Mouse (Mus musculus) kidney, embryonic 16.5 days (tissue): ENCODE data around the gene Elmo2. TPM values are rescaled to one million over a fixed set of nuclear protein-coding genes. Genes with fewer than 3 reads are reported as not detected.

Experiments
- ATAC-seq: fragments of 200-750 bp; cut with Nextera tagmentation; 2 replicates; pipeline ENCODE4 v1.8.0; 2017; ENCODE audit warnings: moderate TSS enrichment; ENCODE audit not compliant: low FRiP score, low TSS enrichment
- H3K27ac ChIP-seq: fragments of 300-500 bp; sonication (generic); 2 replicates; pipeline ENCODE4 v1.5.1; 2014; ENCODE audit warnings: low read length
- H3K27me3 ChIP-seq: fragments of 300-500 bp; sonication (generic); 2 replicates; pipeline ENCODE4 v1.6.1; 2014; ENCODE audit warnings: low read length, control low read depth, mixed read lengths; ENCODE audit not compliant: insufficient read depth
- H3K36me3 ChIP-seq: fragments of 300-500 bp; sonication (generic); 2 replicates; pipeline ENCODE4 v1.6.1; 2014; ENCODE audit warnings: low read length, control low read depth, mixed read lengths; ENCODE audit not compliant: insufficient read depth
- H3K4me1 ChIP-seq: fragments of 300-500 bp; sonication (generic); 2 replicates; pipeline ENCODE4 v1.6.1; 2014; ENCODE audit warnings: low read length, control low read depth, mixed read lengths; ENCODE audit not compliant: insufficient read depth
- H3K4me2 ChIP-seq: fragments of 300-500 bp; sonication (generic); replicated peaks from 2 replicates; pipeline ENCODE4 v1.6.1; 2014; ENCODE audit warnings: low read depth, low read length
- H3K4me3 ChIP-seq: fragments of 300-500 bp; sonication (generic); 2 replicates; pipeline ENCODE4 v1.5.1; 2014; ENCODE audit warnings: mild to moderate bottlenecking, low read length
- H3K9ac ChIP-seq: fragments of 300-500 bp; sonication (generic); replicated peaks from 2 replicates; pipeline ENCODE4 v1.6.1; 2014; ENCODE audit warnings: low read length
- H3K9me3 ChIP-seq: fragments of 300-500 bp; sonication (generic); 2 replicates; pipeline ENCODE4 v1.6.1; 2016; ENCODE audit warnings: low read length, control low read depth
- WGBS: fragments of 180-500 bp; shearing (Covaris S2); extraction: QIAGEN DNeasy Blood & Tissue Kit; methylation state at CpG from one replicate; pipeline ENCODE4 v1.1.7; 2014; 5-methylcytosine and 5-hydroxymethylcytosine counted together
- polyA plus RNA-seq: library from polyadenylated mRNA; unstranded; fragments of >200 nt; fragmentation: Nextera tagmentation; extraction: Ambion mirVana; gene quantifications from 2 replicates; pipeline ENCODE4 v1.2.1, GENCODE M21; 2015

The Elmo2 gene
- polyA plus RNA-seq, 1 experiment from 2014 or later, result 88.4 TPM

DNA sequence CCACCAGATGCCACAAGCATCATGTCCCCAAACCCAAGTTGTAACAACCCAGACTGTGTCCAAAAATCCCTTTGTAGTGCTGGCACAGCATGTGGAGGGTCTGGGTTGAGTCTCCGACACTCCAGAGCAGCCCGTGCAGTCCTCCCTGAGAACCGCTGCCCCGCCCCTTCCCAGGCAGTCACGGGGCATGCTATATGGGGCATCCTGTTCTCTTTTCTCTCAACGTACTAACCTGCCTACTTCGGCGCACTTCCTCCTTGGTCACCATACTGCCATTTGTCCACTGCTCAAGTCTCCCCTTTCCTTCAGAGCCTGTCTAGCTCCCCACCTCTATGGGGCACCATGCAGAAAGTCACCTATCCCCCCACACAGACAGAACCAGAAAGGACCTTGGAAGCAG, 40.7 kb downstream of the Elmo2 start:
- no peaks in the 10 kb centered on the region for H3K27me3 ChIP-seq
- peaks cover 9% of the 10 kb centered on the region for H3K36me3 ChIP-seq
- no peak overlapping the region for H3K4me3 ChIP-seq
- H3K4me1 ChIP-seq, result peaks cover 22% of the 10 kb centered on the region
- H3K4me2 ChIP-seq, result no peak overlapping the region
- H3K9ac ChIP-seq, result no peak overlapping the region
- 83% methylated on average over 8 of the region's 8 CpGs for WGBS
- ATAC-seq, result no peak
- no peaks in the 10 kb centered on the region for H3K9me3 ChIP-seq
- no peak overlapping the region for H3K27ac ChIP-seq

DNA sequence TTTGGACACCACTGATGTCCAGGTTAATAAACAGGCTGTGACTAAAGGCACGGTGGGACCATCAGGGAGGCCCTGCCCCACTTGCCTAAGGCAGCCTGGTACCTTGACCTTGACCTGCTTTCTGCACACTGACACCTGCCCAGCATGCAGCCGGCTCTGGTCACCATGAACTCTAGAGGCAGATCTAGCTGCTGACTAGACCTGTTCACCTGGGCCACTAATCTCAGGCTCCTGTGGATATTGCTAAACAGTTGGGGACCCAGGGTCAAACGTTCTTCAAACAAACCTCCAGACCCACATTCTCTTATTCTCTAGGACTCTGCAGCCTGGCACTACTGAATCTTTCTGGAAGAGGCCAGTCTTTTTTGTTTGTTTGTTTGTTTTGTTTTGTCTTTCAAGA, 41.2 kb downstream of the Elmo2 start:
- WGBS, result 81% methylated on average over 3 of the region's 3 CpGs
- no peak for ATAC-seq

DNA sequence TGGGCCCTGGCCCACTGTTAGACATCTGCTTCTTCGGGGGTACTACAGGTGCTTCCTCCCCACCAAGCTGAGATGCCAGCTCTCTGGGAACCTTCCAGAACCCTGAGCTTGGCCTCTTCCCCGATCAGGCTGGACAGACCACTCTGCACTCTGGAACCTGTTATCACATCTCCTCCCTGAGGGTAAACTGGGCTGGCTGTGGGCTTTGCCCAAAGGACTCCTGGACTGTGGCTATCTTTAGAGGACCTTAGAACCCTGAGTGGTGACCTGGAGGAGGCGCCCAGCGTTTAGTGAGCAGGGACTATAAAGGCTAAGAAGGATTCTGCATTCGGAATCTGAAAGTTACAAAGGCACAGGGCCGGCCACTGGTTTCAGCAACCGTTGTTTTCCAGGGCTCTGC, 41.9 kb downstream of the Elmo2 start:
- Histone ChIP-seq H3K4me2 (no peak overlapping the region), H3K36me3 (no peaks in the 10 kb centered on the region), H3K4me1 (peaks cover 22% of the 10 kb centered on the region), H3K4me3 (no peak overlapping the region), H3K9ac (no peak overlapping the region), H3K9me3 (no peaks in the 10 kb centered on the region), H3K27me3 (no peaks in the 10 kb centered on the region), H3K27ac (no peak overlapping the region)
- no peak for ATAC-seq
- 84% methylated on average over 7 of the region's 7 CpGs for WGBS

More for the DNA sequence above, 41.2 kb downstream of the Elmo2 start:
- Histone ChIP-seq H3K4me1 (peaks cover 22% of the 10 kb centered on the region), H3K4me3 (no peak overlapping the region), H3K27ac (no peak overlapping the region), H3K27me3 (no peaks in the 10 kb centered on the region), H3K9me3 (no peaks in the 10 kb centered on the region), H3K9ac (no peak overlapping the region), H3K36me3 (peaks cover 5% of the 10 kb centered on the region), H3K4me2 (no peak overlapping the region)

DNA sequence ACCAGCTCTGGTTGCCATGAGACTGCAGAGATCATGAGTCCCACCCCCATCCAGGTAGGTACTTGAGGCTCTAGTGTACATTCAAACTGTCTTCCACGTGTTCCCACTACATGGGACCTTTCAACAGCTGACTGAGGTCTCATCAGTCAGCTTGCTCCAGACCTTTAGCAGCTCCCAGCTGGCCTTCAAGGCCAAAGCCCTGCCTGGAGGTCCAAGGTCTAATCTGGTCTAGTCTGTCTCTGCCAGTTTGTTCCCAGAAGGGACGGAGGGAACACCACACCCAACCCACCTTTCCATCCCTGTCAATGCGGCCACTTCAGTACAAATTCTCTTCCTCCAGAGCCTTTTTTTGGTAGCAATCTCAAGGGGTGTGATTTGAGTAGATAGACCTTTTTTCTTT, 42.6 kb downstream of the Elmo2 start:
- Histone ChIP-seq H3K9me3 (no peaks in the 10 kb centered on the region), H3K9ac (no peak overlapping the region), H3K4me2 (no peak overlapping the region), H3K27me3 (no peaks in the 10 kb centered on the region), H3K27ac (no peak overlapping the region), H3K4me1 (peaks cover 19% of the 10 kb centered on the region), H3K36me3 (no peaks in the 10 kb centered on the region), H3K4me3 (no peak overlapping the region)
- no peak for ATAC-seq
- 89% methylated on average over 3 of the region's 3 CpGs for WGBS

DNA sequence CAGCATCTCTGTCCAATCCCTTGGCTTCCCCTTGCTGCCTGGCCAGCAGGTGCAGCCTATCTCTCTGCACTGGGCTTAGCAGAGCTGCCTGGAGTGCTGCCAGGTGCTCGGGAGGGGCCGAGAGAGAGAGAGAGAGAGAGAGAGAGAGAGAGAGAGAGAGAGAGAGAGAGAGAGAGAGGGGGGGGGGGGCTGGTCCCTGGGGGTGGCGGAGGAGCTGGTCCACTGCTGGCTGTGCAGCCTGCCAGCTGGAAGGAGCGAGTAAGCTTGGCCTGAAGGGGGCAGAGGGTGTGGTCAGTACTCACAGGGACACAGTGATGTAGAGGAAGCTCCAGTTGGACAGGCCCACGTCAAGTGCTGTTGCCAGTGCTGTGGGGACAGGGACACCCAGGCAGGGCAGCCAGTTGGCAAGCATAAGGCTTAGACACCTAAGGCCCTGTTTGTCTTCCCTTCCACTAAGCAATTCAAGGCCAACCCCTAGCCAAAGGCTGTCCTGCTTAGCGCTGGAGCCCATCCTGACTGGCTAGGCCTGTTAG, 44.4 kb downstream of the Elmo2 start:
- Histone ChIP-seq H3K4me1 (peaks cover 8% of the 10 kb centered on the region), H3K9ac (no peak overlapping the region), H3K27ac (no peak overlapping the region), H3K27me3 (no peaks in the 10 kb centered on the region), H3K9me3 (no peaks in the 10 kb centered on the region), H3K4me3 (no peak overlapping the region), H3K36me3 (peaks cover 11% of the 10 kb centered on the region), H3K4me2 (no peak overlapping the region)
- 63% methylated on average over 4 of the region's 6 CpGs for whole genome bisulfite sequencing
- ATAC-seq, result no peak

DNA sequence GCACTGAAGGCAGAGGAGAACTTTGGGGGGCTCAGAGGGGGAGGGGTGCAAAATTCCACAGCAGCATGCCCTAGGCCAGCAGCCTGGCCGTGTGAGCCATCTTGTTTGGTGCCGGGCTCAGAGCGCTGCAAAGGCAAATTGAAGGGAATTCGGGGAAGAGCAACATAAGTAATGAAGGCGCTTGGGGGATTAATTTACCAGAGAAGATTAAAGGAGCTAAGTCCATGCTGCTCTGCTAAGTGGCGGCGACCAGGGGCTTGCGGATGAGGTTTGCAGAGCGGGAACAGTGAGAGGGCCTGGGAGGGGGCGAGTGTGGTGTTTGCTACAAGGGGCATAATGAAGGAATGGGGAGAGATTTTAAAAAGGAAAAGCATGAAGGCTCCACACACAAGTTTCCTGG, 46.9 kb downstream of the Elmo2 start:
- 62% methylated on average over 10 of the region's 10 CpGs for WGBS
- no peak overlapping the region for H3K27ac ChIP-seq
- no peak overlapping the region for H3K9ac ChIP-seq
- 0 out of 2 replicates have a peak, but pooled peaks cover under 1% of the 10 kb centered on the region for H3K27me3 ChIP-seq
- no peaks in the 10 kb centered on the region for H3K9me3 ChIP-seq
- H3K4me2 ChIP-seq, result no peak overlapping the region
- peaks cover 16% of the 10 kb centered on the region for H3K36me3 ChIP-seq
- ATAC-seq, result no peak
- H3K4me1 ChIP-seq, result peaks cover 13% of the 10 kb centered on the region
- no peak overlapping the region for H3K4me3 ChIP-seq

DNA sequence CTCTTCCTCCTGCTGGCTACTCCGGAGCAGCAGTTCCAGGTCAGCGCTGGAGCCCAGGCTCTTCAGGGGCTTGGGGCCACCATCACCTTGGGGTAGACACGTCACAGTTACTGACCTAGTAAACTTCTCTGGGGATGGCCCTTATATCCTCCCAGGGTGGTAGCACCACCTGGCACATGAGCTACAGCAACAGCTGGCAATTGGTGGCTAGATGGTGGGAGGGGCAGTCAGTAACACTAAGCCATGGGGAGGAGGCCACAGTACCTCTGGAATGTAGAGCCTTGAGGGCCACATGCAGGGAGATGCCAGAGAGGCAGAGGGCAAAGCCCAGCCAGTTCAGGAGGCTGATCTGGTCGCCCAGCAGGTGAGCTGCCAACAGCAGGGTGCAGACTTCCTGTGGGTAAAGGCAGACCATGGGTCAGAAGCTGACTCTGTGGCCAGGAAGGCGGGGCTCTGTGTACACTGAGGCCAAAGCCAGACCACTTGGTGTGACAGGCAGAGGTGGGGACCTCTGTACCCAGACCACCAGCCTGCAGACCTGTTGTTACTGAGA, 49.0 kb downstream of the Elmo2 start:
- peaks cover 13% of the 10 kb centered on the region for H3K4me1 ChIP-seq
- H3K9ac ChIP-seq, result no peak overlapping the region
- 83% methylated on average over 5 of the region's 5 CpGs for WGBS
- H3K36me3 ChIP-seq, result peaks cover 16% of the 10 kb centered on the region
- 0 out of 2 replicates have a peak, but pooled peaks cover 4% of the 10 kb centered on the region for H3K27me3 ChIP-seq
- H3K9me3 ChIP-seq, result no peaks in the 10 kb centered on the region
- H3K27ac ChIP-seq, result no peak overlapping the region
- no peak for ATAC-seq
- H3K4me2 ChIP-seq, result no peak overlapping the region
- H3K4me3 ChIP-seq, result no peak overlapping the region

DNA sequence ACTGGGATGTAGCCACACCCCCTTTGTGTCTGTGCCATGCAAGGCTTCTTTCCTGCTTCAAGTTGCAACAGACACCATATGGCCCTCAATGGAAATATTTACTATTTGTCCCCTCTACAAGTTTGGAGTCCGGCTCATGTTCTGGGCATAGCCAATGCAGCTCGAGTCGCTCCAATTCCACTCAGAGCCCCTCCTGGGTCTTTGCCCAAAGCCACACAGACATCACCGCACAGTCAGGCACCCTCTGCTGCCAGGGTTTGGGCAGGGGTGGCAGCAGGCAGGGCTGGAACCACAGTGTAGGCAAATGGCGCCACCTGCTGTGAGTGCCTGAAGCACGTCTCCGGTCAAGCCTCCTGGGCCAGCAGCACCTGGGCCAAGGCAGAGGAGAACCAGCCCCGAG, 50.5 kb downstream of the Elmo2 start:
- Histone ChIP-seq H3K36me3 (peaks cover 16% of the 10 kb centered on the region), H3K27me3 (0 out of 2 replicates have a peak, but pooled peaks cover 4% of the 10 kb centered on the region), H3K4me1 (peaks cover 17% of the 10 kb centered on the region), H3K4me3 (no peak overlapping the region), H3K9ac (no peak overlapping the region), H3K4me2 (no peak overlapping the region), H3K9me3 (no peaks in the 10 kb centered on the region), H3K27ac (no peak overlapping the region)
- WGBS, result 18% methylated on average over 8 of the region's 8 CpGs
- peak; percentile 75 for ATAC-seq

DNA sequence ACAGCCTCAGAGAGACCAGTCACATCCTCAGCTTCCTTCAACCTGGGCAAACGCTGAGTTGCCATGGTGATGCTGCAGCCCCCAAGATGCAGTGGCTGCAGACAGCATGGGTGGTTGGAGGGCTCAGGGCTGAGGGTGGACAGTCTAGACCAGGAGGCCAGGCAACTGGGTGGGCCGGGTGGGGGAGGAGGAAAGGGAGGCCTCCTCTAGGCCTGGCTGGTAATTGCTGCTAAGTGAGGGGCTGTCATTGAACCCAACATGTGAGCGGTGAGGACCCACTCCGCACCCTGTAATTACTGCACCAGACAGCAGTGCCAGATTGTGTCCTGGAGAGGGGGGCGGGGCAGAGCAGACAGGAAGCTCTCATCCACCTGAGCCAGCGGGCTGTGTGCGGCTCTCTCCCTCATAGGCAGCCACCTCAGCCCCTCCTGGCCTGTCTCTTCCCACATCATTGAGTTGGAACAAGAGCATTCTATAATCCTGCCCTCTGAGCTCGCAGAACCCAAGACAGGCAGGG, 51.1 kb downstream of the Elmo2 start:
- H3K27me3 ChIP-seq, result 0 out of 2 replicates have a peak, but pooled peaks cover 4% of the 10 kb centered on the region
- ATAC-seq, result peak; percentile 46
- no peak overlapping the region for H3K27ac ChIP-seq
- H3K9ac ChIP-seq, result no peak overlapping the region
- H3K4me3 ChIP-seq, result no peak overlapping the region
- H3K36me3 ChIP-seq, result peaks cover 16% of the 10 kb centered on the region
- no peak overlapping the region for H3K4me2 ChIP-seq
- no peaks in the 10 kb centered on the region for H3K9me3 ChIP-seq
- 18% methylated on average over 8 of the region's 8 CpGs for WGBS
- peaks cover 22% of the 10 kb centered on the region for H3K4me1 ChIP-seq

DNA sequence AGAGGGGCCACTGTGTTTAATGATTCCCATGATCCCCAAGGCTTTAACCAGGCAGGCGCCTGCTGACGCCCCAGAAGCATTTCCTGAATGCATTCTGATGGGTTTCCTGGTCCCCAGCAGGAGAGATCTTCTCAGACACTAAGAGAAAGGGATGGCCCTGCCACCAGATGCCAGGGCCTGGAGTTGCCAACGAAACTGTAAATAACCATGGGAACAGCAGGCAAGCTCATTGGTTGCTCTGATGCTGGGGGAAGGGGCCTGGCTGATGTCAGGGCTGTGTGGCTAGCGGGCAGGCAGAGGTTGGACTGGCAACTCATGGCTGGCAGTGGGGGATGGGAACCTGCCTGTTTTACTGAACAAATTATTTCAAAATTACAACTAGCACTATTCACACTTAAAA, 52.7 kb downstream of the Elmo2 start:
- Histone ChIP-seq H3K4me2 (no peak overlapping the region), H3K27ac (no peak overlapping the region)
- WGBS, result 54% methylated on average over 4 of the region's 4 CpGs

More for the DNA sequence above, 52.7 kb downstream of the Elmo2 start:
- Histone ChIP-seq H3K9ac (no peak overlapping the region), H3K36me3 (peaks cover 16% of the 10 kb centered on the region), H3K4me3 (no peak overlapping the region), H3K27me3 (0 out of 2 replicates have a peak, but pooled peaks cover 4% of the 10 kb centered on the region), H3K4me1 (peaks cover 22% of the 10 kb centered on the region), H3K9me3 (no peaks in the 10 kb centered on the region)
- no peak for ATAC-seq
